Mouse (Mus musculus) liver (tissue): ENCODE measurements around the gene Gja3.
"Not testable (repeated sequence)": the region's sequence is repeated elsewhere in the genome, so short reads cannot be mapped to it uniquely, and the experiment has no call there.

ENCODE experiments used
- DNase-seq: peaks from one replicate; pipeline ENCODE4 v3.0.0-alpha.2; 2020; ENCODE audit warnings: mixed read lengths

The Gja3 gene

GRCm38 (mm10) chr14:57034135-57034534, 23.8 kb downstream of the Gja3 start:
- DNase-seq, result no peak

DNA sequence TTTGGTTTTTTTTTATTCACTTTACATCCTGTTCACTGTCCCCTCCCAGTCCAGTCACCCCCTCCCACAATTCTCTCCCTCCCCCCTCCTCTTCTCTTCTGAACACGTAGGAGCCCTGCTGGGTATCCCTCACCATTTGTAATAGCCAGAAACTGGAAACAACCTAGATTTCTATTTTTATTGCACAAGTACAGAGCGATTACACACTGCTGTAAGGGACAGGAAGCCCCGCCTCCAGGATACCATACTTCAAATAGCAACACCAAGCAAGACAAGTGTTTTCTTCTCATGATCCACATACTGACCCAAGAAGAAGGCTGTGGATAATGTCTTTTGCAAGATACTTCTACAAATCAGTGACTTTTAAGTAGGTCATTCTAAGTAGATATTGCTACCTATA, 25.1 kb downstream of the Gja3 start:
- DNase-seq, result no peak

DNA sequence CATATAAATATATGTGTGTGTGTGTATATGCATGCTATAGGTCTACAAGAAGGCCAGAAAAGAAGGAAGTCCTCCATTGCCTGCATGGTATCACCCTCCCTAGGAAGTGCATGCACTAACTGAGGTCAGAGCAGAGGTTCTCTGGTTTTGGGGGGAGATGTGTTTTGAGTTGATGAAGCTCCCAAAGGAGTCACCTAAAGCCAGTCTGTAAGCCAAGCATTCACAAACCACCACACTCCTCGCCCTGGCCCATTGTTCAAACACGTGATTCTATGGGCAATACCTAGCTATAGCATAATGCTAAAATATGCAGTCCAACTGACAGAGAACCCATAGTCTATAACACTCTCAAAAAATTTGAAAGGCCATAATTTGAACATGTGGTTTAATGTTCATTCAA, 39.5 kb downstream of the Gja3 start:
- DNase-seq, result no peak

GRCm38 (mm10) chr14:57016806-57017205, 41.1 kb downstream of the Gja3 start:
- DNase-seq, result not testable (repeated sequence)

GRCm38 (mm10) chr14:56988621-56989020, 69.3 kb downstream of the Gja3 start:
- no peak for DNase-seq
